Mouse (Mus musculus): ENCODE data around the gene Gm17542.
"Not testable (repeated sequence)": the region's sequence is repeated elsewhere in the genome, so short reads cannot be mapped to it uniquely, and the experiment has no call there.

The Gm17542 gene

GRCm38 (mm10) chr10:58718110-58718509, at the start of gene Gm17542:
Gene Gm17542 (minus strand): TSS chr10:58718210.
- not testable (repeated sequence) for DNase-seq

GRCm38 (mm10) chr10:58739779-58740178, 21.8 kb upstream of the Gm17542 start:
- DNase-seq: no peak

GRCm38 (mm10) chr10:58738152-58738551, 20.1 kb upstream of the Gm17542 start:
- DNase-seq: no peak

- DNase-seq: no peak
These were observed 3.2 kb downstream of the Gm17542 start for GRCm38 (mm10) chr10:58714789-58715148.

DNA sequence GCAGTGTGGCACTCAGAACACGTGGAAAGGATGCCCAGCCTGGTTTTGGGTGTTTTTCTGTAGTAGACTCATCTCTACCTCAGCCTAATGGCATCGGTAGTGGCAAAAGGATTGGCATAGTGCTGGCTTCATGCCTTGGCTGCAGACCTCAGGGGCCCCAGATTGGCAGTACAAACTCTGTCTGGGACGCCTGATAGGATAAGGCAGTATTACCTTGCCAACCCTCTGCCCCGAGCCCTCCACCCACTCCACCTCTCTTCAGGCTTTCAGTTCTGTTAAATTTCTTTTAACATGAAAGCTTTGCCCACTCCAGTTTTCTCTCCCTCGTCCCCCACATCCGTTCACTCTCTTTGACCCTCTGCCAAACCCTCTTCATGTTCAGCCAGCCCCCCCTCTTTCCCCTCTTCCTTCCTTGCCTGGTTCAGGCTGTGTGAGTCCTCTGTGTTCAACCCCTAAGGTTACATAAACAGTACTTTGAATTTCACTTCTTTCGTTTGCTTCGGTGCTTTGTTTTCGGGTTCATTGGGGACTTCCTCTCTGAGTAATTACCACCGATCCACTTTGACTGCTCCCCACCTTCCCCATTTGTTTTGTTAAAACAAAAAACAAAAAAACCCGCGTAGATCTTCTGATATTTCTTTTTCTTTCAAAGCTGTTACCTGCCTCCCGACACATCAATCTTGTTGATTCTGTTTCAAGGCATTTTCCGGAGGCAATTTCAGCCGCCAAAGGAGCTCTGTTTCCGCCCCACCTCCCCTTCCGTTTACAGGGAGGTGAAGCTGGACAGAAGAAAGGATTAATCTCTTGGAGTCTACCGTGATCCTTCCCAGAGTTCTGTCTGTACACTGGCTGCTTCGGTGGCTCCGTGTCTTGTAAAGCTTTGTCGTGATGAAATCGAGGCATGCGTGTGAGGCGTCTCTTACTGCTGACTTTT, 3.9 kb downstream of the Gm17542 start:
- DNase-seq: no peak

DNA sequence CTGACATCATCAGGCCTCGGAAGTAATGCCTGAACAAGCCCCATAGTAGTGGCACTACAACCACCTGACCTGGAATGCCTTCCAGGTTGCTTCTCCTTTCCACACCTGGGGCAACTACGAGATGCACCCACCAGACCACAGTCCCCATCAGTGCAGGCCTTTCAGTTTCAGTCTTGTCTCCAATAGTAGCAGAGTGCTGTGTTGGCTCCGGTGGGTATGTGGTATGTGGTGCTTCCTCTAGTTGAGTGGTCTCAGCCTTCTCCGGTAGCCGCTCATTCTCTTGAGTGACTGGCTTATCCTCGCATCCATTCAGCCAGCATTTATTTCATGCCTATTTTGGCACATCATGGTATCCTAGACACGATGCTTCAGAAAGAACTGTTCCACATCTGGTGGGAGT, 4.8 kb downstream of the Gm17542 start:
- DNase-seq: no peak

DNA sequence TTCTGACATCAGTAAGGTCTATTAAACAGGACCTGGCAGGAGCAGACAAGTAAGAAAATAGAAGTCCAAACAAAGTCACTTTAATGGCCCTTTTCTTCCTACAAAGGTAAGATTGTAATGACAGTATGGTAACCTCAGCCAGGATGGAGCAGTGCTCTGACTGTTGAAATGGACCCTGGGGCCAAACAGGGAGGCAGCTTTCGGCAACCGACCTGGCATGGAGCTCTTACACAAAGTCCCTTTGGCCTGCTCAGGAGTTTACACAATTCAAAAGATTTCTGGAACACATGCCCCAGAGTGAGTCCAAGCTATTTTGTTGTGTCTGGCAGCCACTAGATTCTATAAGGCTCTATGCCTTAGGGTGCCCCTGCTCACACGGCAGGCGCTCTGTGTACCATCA, 9.0 kb downstream of the Gm17542 start:
- no peak for DNase-seq

GRCm38 (mm10) chr10:58700578-58700977, 17.4 kb downstream of the Gm17542 start:
- DNase-seq: no peak

- no peak for DNase-seq
These were observed 17.9 kb downstream of the Gm17542 start for GRCm38 (mm10) chr10:58700160-58700559.

DNA sequence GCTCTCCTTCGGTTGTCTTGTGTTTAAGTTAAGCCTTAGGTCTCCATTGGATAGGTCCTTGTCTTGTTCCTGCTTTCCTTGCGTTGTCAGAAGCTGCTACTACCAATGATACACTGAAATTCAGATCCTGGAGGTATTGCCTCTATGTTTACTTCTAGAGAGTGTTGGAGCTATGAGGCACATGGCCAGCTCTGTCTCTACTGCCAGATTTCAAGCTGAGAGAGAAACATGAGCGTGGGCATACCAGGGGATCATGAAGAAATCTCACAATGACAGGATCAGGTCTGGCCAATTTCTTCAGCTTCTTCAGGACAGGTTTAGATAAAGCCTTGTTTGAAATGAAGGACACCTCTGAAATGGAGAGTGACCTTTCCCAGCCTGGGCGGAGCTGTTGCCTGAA, 19.1 kb downstream of the Gm17542 start:
- DNase-seq: no peak

- DNase-seq: no peak
These were observed 27.0 kb downstream of the Gm17542 start for GRCm38 (mm10) chr10:58691051-58691450.

DNA sequence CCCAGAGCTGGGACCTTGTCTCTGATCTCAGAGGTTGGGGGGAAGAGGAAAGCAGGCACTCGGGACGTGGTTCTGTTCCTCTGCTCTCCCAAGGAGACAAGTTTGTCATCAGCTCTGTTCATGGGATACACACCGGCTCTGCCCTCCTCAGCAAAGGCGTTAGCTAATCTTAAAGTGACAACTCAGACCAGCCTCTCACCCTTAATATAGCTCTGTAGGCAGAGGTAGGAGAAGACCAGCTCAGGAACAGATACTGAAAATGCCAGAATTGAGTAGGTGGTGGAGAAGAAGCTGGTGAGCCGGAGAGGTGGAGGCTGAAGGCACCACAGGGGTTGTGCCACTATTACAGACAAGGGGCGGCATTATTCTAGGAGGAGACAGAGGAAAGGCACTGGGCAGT, 38.7 kb downstream of the Gm17542 start:
- no peak for DNase-seq

GRCm38 (mm10) chr10:58675533-58675932, 42.5 kb downstream of the Gm17542 start, which contains the start of gene Edar:
Gene Edar (minus strand): TSS chr10:58675654.
- DNase-seq: peak; percentile 86

DNA sequence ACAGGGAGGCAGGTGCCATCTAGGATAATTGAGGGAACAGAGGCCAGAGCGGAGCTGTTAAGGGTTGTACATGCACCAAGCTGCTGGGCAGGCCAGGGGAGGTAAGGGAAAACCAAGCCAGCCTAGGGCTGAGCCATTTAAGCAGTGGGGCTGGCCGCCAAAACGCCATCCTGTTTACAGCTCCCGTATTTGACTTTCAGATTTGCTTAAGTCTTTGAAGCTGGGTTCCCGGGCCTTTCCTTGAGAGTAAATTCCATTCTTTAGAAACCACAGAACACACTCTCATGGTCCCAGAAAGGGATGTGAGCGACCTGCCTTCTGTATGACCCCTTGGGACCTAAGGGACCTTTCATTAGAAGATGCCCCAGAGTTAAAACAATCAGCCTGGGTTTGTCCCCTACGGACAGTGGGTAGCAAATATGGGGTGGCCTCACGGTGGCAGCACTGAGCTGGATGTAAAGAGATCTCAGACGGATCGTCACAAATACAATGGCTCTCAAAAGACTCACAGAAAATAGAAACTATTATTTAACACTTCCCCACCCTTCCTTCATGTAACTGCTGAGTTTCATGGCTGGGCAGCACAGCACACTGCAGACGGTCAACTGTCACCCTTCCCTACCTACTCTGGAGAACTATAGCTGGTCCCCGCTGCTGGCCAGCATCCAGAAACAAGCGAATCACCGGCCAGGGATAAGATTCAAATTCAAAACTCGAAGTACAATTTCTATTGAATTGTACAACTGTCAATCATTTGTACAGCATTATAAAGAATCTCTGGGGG, 44.5 kb downstream of the Gm17542 start:
- peak; percentile 89 for DNase-seq

GRCm38 (mm10) chr10:58672557-58673277, 45.3 kb downstream of the Gm17542 start:
- no peak for DNase-seq

DNA sequence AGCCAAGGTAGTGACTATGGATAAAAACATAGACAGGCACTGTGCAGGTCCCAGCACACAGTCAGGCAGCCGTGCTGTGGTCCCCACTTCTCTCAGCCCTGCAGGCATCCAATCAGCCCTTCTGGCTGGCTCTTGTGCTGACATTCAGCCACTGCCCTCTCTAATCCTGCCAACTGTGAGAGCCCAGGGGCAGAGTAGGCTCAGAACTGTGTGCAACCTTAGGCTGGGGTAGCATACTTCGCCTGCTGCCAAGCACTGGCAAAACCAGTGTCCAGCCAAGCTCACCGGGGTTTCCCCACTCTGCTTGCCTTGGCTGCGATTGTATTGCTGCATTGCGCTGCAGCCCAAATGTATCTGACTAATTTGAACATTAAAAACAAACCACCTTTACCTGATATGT, 54.1 kb downstream of the Gm17542 start:
- DNase-seq: no peak
